Mouse (Mus musculus) ES-E14 (cell line): ENCODE data around the gene Snrpc.

Experiments
- CHD2 ChIP-seq: IDR thresholded peaks from 2 replicates; pipeline ENCODE4 v1.6.1; 2014; ENCODE audit warnings: mild to moderate bottlenecking, low read depth, low read length, inconsistent platforms
- MAFK ChIP-seq: IDR thresholded peaks from 2 replicates; pipeline ENCODE4 v1.6.1; 2014; ENCODE audit warnings: mild to moderate bottlenecking, low read depth, low read length, inconsistent platforms; ENCODE audit not compliant: insufficient read depth
- ZC3H11A ChIP-seq: IDR thresholded peaks from 2 replicates; pipeline ENCODE4 v1.6.1; 2012; ENCODE audit warnings: low read depth, mild to moderate bottlenecking, inconsistent platforms, low read length, borderline replicate concordance
- ZNF384 ChIP-seq: IDR thresholded peaks from 2 replicates; pipeline ENCODE4 v1.6.1; 2012; ENCODE audit warnings: low read depth, low read length, inconsistent platforms

GRCm38 (mm10) chr17:27820568-27821406, 17.2 kb upstream of the Snrpc start, which contains the start of gene D17Wsu92e:
- no peak for TF ChIP-seq CHD2
- no peak for TF ChIP-seq MAFK
- no peak for TF ChIP-seq ZNF384
- no peak for TF ChIP-seq ZC3H11A
